Mouse (Mus musculus) large intestine, adult 2 months (tissue): ENCODE measurements around the gene St6galnac3. TPM values are rescaled to one million over a fixed set of nuclear protein-coding genes. Genes with fewer than 3 reads are reported as not detected.

Source experiments
- DNase-seq: peaks from one replicate; pipeline ENCODE4 v3.0.0-alpha.2; 2012; ENCODE audit warnings: low read depth, low spot score
- WGBS: fragments of 180-500 bp; shearing (Covaris S2); methylation state at CpG from one replicate; pipeline ENCODE4 v1.1.7; 2018; 5-methylcytosine and 5-hydroxymethylcytosine counted together
- polyA plus RNA-seq: library from polyadenylated mRNA; depleted of rRNA; stranded (reverse); fragments of >200 nt; gene quantifications from 2 replicates; pipeline ENCODE4 v1.2.3, GENCODE M21; 2012

Gene St6galnac3
- polyA plus RNA-seq, 1 experiment, result 0.55 TPM

- WGBS, result 58% methylated on average over 16 of the region's 16 CpGs
- DNase-seq, result no peak
These were observed 442.7 kb downstream of the St6galnac3 start for GRCm38 (mm10) chr3:153282123-153282765.

GRCm38 (mm10) chr3:153278249-153278648, 446.7 kb downstream of the St6galnac3 start:
- DNase-seq, result no peak
- WGBS, result 48% methylated on average over 5 of the region's 5 CpGs

GRCm38 (mm10) chr3:153277389-153277999, 447.5 kb downstream of the St6galnac3 start:
- 72% methylated on average over 16 of the region's 16 CpGs for WGBS
- DNase-seq, result no peak

- no peak for DNase-seq
- 61% methylated on average over 16 of the region's 16 CpGs for WGBS
These were observed 448.1 kb downstream of the St6galnac3 start for GRCm38 (mm10) chr3:153276830-153277388.

GRCm38 (mm10) chr3:153276101-153276829, 448.7 kb downstream of the St6galnac3 start:
- DNase-seq, result no peak
- 50% methylated on average over 8 of the region's 8 CpGs for WGBS

- no peak for DNase-seq
- 67% methylated on average over 1 of the region's 1 CpGs for WGBS
These were observed 452.7 kb downstream of the St6galnac3 start for GRCm38 (mm10) chr3:153272241-153272640.

- 42% methylated on average over 8 of the region's 8 CpGs for WGBS
- DNase-seq, result no peak
These were observed 457.6 kb downstream of the St6galnac3 start for GRCm38 (mm10) chr3:153267397-153267796.

GRCm38 (mm10) chr3:153261985-153262384, 463.0 kb downstream of the St6galnac3 start:
- no peak for DNase-seq
- 82% methylated on average over 5 of the region's 5 CpGs for WGBS

GRCm38 (mm10) chr3:153260225-153260933, 464.6 kb downstream of the St6galnac3 start:
- DNase-seq, result no peak
- WGBS, result 54% methylated on average over 7 of the region's 7 CpGs

- no peak for DNase-seq
- WGBS, result 90% methylated on average over 8 of the region's 8 CpGs
These were observed 469.1 kb downstream of the St6galnac3 start for GRCm38 (mm10) chr3:153255910-153256309.

GRCm38 (mm10) chr3:153251653-153252052, 473.3 kb downstream of the St6galnac3 start:
- no peak for DNase-seq
- 45% methylated on average over 3 of the region's 3 CpGs for WGBS

GRCm38 (mm10) chr3:153250598-153251257, 474.2 kb downstream of the St6galnac3 start:
- 49% methylated on average over 9 of the region's 9 CpGs for WGBS
- peak; percentile 36 for DNase-seq

- DNase-seq, result no peak
- WGBS, result 84% methylated on average over 2 of the region's 2 CpGs
These were observed 476.1 kb downstream of the St6galnac3 start for GRCm38 (mm10) chr3:153248866-153249265.

- 51% methylated on average over 4 of the region's 4 CpGs for WGBS
- no peak for DNase-seq
These were observed 476.9 kb downstream of the St6galnac3 start for GRCm38 (mm10) chr3:153248029-153248428.

GRCm38 (mm10) chr3:153242524-153242923, 482.4 kb downstream of the St6galnac3 start:
- DNase-seq, result no peak
- 78% methylated on average over 5 of the region's 5 CpGs for WGBS

- no peak for DNase-seq
These were observed 483.8 kb downstream of the St6galnac3 start for GRCm38 (mm10) chr3:153241134-153241533.

GRCm38 (mm10) chr3:153240366-153240765, 484.6 kb downstream of the St6galnac3 start:
- 13% methylated on average over 4 of the region's 4 CpGs for WGBS
- DNase-seq, result no peak

More at GRCm38 (mm10) chr3:153241134-153241533, 483.8 kb downstream of the St6galnac3 start:
- WGBS, result 85% methylated on average over 4 of the region's 4 CpGs

GRCm38 (mm10) chr3:153238381-153238780, 486.6 kb downstream of the St6galnac3 start:
- whole genome bisulfite sequencing, result 83% methylated on average over 10 of the region's 10 CpGs
- DNase-seq, result no peak

GRCm38 (mm10) chr3:153236262-153236661, 488.7 kb downstream of the St6galnac3 start:
- WGBS, result 95% methylated on average over 9 of the region's 9 CpGs
- no peak for DNase-seq
